Mouse (Mus musculus) cerebellum, adult 2 months (tissue): ENCODE measurements around the gene Hoxb5.

Experiments
- CTCF ChIP-seq: fragments of 200-500 bp; IDR thresholded peaks from 2 replicates; pipeline ENCODE4 v1.5.1; 2011; ENCODE audit warnings: low read depth, mild to moderate bottlenecking, control low read depth, low read length, moderate library complexity, borderline replicate concordance; ENCODE audit not compliant: insufficient read depth
- POLR2A ChIP-seq: fragments of 200-500 bp; IDR thresholded peaks from 2 replicates; pipeline ENCODE4 v1.6.1; 2011; ENCODE audit warnings: low read length, control low read depth, borderline replicate concordance; ENCODE audit not compliant: insufficient read depth

DNA sequence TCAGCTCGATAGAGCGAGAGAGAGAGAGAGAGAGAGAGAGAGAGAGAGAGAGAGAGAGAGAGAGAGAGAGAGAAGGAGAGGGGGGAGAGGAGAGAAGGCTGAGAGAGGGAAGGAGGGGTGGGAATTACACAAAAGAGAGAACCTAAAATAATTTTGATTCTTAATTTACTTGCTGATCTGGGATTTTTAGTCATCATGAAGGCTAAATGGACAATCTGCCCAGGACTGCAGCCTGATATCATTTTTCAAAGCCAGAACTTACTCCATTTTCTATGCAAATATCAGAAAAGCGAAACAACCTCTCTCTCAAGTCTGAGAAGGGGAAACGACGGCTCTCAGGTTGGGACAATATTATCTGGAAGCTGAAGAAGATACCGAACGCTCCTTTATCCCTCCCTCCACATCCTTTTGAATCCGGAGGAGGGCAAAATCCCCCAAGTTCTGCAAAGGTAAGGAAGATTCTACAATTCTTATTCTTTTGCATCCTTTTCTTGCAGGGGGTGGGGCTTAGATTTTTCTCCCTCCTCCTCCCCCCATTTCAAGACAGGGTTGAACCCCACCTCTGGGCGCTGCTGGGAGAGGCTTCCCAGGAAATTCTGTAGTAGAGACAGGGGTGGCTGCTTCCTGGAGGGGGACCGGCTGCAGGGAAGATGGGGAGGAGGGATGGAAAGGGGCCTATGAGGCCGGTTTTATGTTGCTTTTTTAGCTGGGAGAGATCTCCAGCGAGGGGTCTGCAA is 10.4 kb upstream of the Hoxb5 start:
- no peak for TF ChIP-seq POLR2A
- no peak for TF ChIP-seq CTCF
